Mouse (Mus musculus) CH12.LX (cell line): ENCODE measurements at regions not wholly inside any gene's neighbourhood (a gene's known extent, or its start where the extent isn't known, plus 50 kb on each side); places are given as distances from the start of the nearest gene placed in this dataset.

Source experiments
- DNase-seq: peaks from one replicate; pipeline ENCODE4 v3.0.0-alpha.2; 2013; ENCODE audit errors: extremely low read depth
- H3K27ac ChIP-seq: 2 replicates; pipeline ENCODE4 v1.5.1; 2012; ENCODE audit warnings: low read depth, mild to moderate bottlenecking, control low read depth, moderate library complexity; ENCODE audit not compliant: insufficient read depth
- H3K27me3 ChIP-seq: replicated peaks from 2 replicates; pipeline ENCODE3; 2012; ENCODE audit warnings: inconsistent platforms
- H3K36me3 ChIP-seq, 2 experiments: replicated peaks in 1 of 2; 2 replicates each; pipeline versions ENCODE3 to v1.6.1; 2012; ENCODE audit warnings: inconsistent platforms in 1 of 2, low read length in 1 of 2, mild to moderate bottlenecking in 1 of 2, mixed read lengths in 1 of 2, moderate library complexity in 1 of 2; ENCODE audit not compliant: control insufficient read depth in 1 of 2, insufficient read depth in 1 of 2
- H3K4me1 ChIP-seq, 2 experiments: 2 replicates each; pipeline ENCODE4 v1.6.1; 2012; ENCODE audit warnings: inconsistent platforms in 1 of 2, moderate library complexity in 1 of 2; ENCODE audit not compliant: insufficient read depth in 2 of 2, control insufficient read depth in 1 of 2
- H3K4me2 ChIP-seq: 2 replicates; pipeline ENCODE4 v1.6.1; 2012; ENCODE audit warnings: low read depth, mild to moderate bottlenecking, control low read depth; ENCODE audit not compliant: poor library complexity, insufficient read depth, severe bottlenecking
- H3K4me3 ChIP-seq, 3 experiments: fragments of 150-350 bp in 1 of 3; sonication (generic) in 1 of 3; replicated peaks in 1 of 3; 2 replicates each; pipeline versions ENCODE3 to v1.5.1; 2011 to 2012; ENCODE audit warnings: low read depth in 2 of 3, low read length in 2 of 3, mild to moderate bottlenecking in 2 of 3, moderate library complexity in 2 of 3, control low read depth in 1 of 3, improper control_type of control experiment in 1 of 3, inconsistent platforms in 1 of 3, mixed read lengths in 1 of 3; ENCODE audit not compliant: poor library complexity in 1 of 3
- H3K79me2 ChIP-seq: replicated peaks from 2 replicates; pipeline ENCODE4 v1.6.1; 2012; ENCODE audit warnings: mild to moderate bottlenecking, moderate library complexity; ENCODE audit not compliant: control insufficient read depth, poor library complexity, insufficient read depth, severe bottlenecking; ENCODE audit errors: extremely low read depth
- H3K9ac ChIP-seq: 2 replicates; pipeline ENCODE4 v1.6.1; 2012; ENCODE audit warnings: low read depth, mild to moderate bottlenecking, control low read depth, moderate library complexity; ENCODE audit not compliant: insufficient read depth
- H3K9me3 ChIP-seq: replicated peaks from 2 replicates; pipeline ENCODE3; 2012; ENCODE audit warnings: low read length, inconsistent platforms, mixed read lengths
- E2F4 ChIP-seq: IDR thresholded peaks from 2 replicates; pipeline ENCODE4 v1.6.1; 2011; ENCODE audit warnings: low read depth, low read length, improper control_type of control experiment; ENCODE audit not compliant: insufficient replicate concordance
- EP300 ChIP-seq: IDR thresholded peaks from 2 replicates; pipeline ENCODE4 v1.6.1; 2011; ENCODE audit warnings: low read length, improper control_type of control experiment
- ETS1 ChIP-seq: conservative IDR thresholded peaks from 2 replicates; pipeline ENCODE4 v1.6.1; 2012; ENCODE audit warnings: low read depth, mild to moderate bottlenecking, inconsistent platforms, low read length, improper control_type of control experiment, moderate library complexity
- GABPA ChIP-seq: IDR thresholded peaks from 2 replicates; pipeline ENCODE4 v1.6.1; 2012; ENCODE audit warnings: low read depth, low read length, improper control_type of control experiment, inconsistent platforms; ENCODE audit not compliant: insufficient replicate concordance
- HCFC1 ChIP-seq: IDR thresholded peaks from 2 replicates; pipeline ENCODE4 v1.6.1; 2012; ENCODE audit warnings: low read depth, mild to moderate bottlenecking, inconsistent platforms, low read length, improper control_type of control experiment
- IRF4 ChIP-seq: IDR thresholded peaks from 2 replicates; pipeline ENCODE4 v1.6.1; 2014; ENCODE audit warnings: low read depth, mild to moderate bottlenecking, inconsistent platforms, low read length, improper control_type of control experiment
- JUND ChIP-seq: conservative IDR thresholded peaks from 2 replicates; pipeline ENCODE4 v1.6.1; 2011; ENCODE audit warnings: low read depth, low read length, improper control_type of control experiment
- KAT2A ChIP-seq: IDR thresholded peaks from 2 replicates; pipeline ENCODE4 v1.6.1; 2012; ENCODE audit warnings: low read length, improper control_type of control experiment, inconsistent platforms; ENCODE audit not compliant: insufficient replicate concordance
- MAX ChIP-seq: IDR thresholded peaks from 2 replicates; pipeline ENCODE4 v1.6.1; 2011; ENCODE audit warnings: low read length, improper control_type of control experiment
- MAZ ChIP-seq: IDR thresholded peaks from 2 replicates; pipeline ENCODE4 v1.6.1; 2012; ENCODE audit warnings: low read depth, mild to moderate bottlenecking, inconsistent platforms, low read length, improper control_type of control experiment, moderate library complexity
- MEF2A ChIP-seq: IDR thresholded peaks from 2 replicates; pipeline ENCODE4 v1.6.1; 2014; ENCODE audit warnings: low read depth, mild to moderate bottlenecking, inconsistent platforms, low read length, improper control_type of control experiment, borderline replicate concordance
- MYC ChIP-seq: IDR thresholded peaks from 2 replicates; pipeline ENCODE4 v1.6.1; 2011; ENCODE audit warnings: low read depth, mild to moderate bottlenecking, improper control_type of control experiment, low read length
- PAX5 ChIP-seq: IDR thresholded peaks from 2 replicates; pipeline ENCODE4 v1.6.1; 2012; ENCODE audit warnings: low read length, inconsistent platforms, mixed read lengths
- POLR2A ChIP-seq: IDR thresholded peaks from 2 replicates; pipeline ENCODE4 v1.6.1; 2011; ENCODE audit warnings: low read depth, mild to moderate bottlenecking, improper control_type of control experiment, low read length
- RAD21 ChIP-seq: IDR thresholded peaks from 2 replicates; pipeline ENCODE4 v1.6.1; 2011; ENCODE audit warnings: low read depth, mild to moderate bottlenecking, low read length, improper control_type of control experiment, moderate library complexity
- SIN3A ChIP-seq: IDR thresholded peaks from 2 replicates; pipeline ENCODE4 v1.6.1; 2012; ENCODE audit warnings: low read length, improper control_type of control experiment, inconsistent platforms
- SMC3 ChIP-seq: IDR thresholded peaks from 2 replicates; pipeline ENCODE4 v1.6.1; 2011; ENCODE audit warnings: low read depth, low read length, improper control_type of control experiment
- TBP ChIP-seq: conservative IDR thresholded peaks from 2 replicates; pipeline ENCODE4 v1.6.1; 2011; ENCODE audit warnings: low read depth, low read length, improper control_type of control experiment
- TCF12 ChIP-seq: IDR thresholded peaks from 2 replicates; pipeline ENCODE4 v1.6.1; 2014; ENCODE audit warnings: low read depth, mild to moderate bottlenecking, inconsistent platforms, low read length, improper control_type of control experiment
- USF1 ChIP-seq: IDR thresholded peaks from 2 replicates; pipeline ENCODE4 v1.6.1; 2014; ENCODE audit warnings: low read depth, mild to moderate bottlenecking, inconsistent platforms, low read length, improper control_type of control experiment
- USF2 ChIP-seq: conservative IDR thresholded peaks from 2 replicates; pipeline ENCODE4 v1.6.1; 2011; ENCODE audit warnings: low read depth, low read length, improper control_type of control experiment
- ZC3H11A ChIP-seq: IDR thresholded peaks from 2 replicates; pipeline ENCODE4 v1.6.1; 2012; ENCODE audit warnings: low read depth, mild to moderate bottlenecking, inconsistent platforms, low read length, improper control_type of control experiment
- ZKSCAN1 ChIP-seq: IDR thresholded peaks from 2 replicates; pipeline ENCODE4 v1.6.1; 2012; ENCODE audit warnings: low read depth, inconsistent platforms, low read length, improper control_type of control experiment, borderline replicate concordance
- ZMIZ1 ChIP-seq: IDR thresholded peaks from 2 replicates; pipeline ENCODE4 v1.6.1; 2012; ENCODE audit warnings: low read depth, mild to moderate bottlenecking, inconsistent platforms, low read length, improper control_type of control experiment
- ZNF384 ChIP-seq: IDR thresholded peaks from 2 replicates; pipeline ENCODE4 v1.6.1; 2012; ENCODE audit warnings: low read depth, low read length, improper control_type of control experiment, inconsistent platforms
- dilution Hi-C: fragments of 300-500 bp; cut with MboI; formaldehyde crosslinking; loops from 2 replicates; pipeline ENCODE4 v1.14.3; 2020; ENCODE audit warnings: low sequenced_read_pairs; ENCODE audit not compliant: extremely low pct_unique_long_range_greater_than_20kb, extremely low pct_ligation_motif_present
- in situ Hi-C: fragments of 300-500 bp; cut with MboI; formaldehyde crosslinking; loops from 3 replicates; pipeline ENCODE4 v1.14.3; 2019; ENCODE audit warnings: low sequenced_read_pairs, low pct_ligation_motif_present, low pct_unique_long_range_greater_than_20kb, mixed read lengths

DNA sequence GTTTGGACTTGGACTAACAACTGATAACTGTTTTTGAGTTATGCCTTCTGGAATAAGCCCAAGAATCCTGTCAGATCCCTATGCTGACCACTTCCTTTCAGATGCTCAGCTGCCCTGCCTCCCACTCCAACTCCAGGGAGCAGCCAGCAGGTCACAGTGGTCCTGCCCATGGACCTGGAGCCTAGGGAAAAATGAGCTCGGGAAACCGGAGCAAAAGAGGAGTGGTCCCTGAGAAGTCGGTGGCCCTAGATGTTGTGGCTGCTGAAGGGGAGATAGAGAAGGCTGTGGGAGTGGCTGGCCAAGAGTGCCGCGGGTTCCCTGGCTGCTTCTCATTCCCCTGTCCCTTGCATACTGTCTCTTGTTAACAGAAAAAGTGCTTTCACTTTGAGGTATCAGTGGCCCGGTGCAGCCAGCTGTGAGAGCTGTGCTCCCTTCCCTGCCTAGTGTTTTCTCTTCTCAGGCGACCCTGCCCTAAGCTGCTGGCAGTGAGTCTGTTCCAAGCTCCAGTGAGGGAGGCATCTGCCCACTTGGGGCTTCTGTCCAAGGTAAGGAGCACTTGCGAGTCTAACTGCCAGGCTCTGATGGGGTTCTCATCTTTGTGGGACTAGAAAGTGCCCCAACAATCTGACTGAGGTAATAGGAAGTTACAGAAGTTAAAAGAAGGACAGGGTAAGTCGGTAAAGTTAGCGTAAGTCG is 357.2 kb downstream of the Plekhb2 start:
- in situ Hi-C loops = no loop called here

DNA sequence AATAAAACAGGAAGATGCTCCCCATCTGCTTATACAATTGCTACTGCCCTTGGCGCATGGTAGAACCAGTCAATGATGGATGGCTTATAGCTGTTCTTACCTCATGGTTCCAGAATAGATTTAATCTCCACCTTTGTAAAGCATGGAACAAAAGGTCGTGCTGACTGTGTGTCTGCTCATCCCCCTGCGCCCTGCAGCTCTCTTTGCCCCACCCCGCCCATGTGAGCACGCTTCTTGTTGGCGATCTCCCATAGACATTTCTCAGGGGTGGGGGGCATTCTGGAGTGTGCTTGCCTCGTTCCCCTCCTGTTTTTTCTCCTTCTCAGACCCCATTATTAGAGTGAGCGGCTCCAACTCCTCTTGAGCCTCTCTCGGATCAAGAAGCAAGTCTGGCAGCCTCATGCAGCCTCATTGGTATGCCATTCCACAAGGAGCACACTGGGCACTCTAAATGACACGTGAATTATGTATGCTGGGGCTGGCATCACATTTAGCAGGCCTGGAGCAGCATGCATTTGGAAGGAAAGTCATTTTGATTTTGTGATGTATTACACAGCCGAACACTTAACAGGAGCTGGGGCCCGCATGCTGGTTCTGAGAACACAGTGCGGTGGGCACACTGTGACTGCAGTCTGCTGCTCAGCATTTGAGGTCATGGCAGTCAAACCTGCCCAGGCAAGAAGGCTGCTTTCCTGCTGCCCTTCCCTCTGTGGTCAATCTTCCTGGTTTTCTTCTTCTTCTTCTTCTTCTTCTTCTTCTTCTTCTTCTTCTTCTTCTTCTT is 362.5 kb downstream of the Plekhb2 start:
- Histone ChIP-seq H3K9ac (no peak overlapping the region), H3K4me2 (no peak overlapping the region), H3K4me3 (no peak overlapping the region), H3K79me2 (no peaks in the 10 kb centered on the region), H3K4me1 (no peaks in the 10 kb centered on the region), H3K36me3 (no peaks in the 10 kb centered on the region), H3K27me3 (peaks cover 4% of the 10 kb centered on the region), H3K9me3 (no peaks in the 10 kb centered on the region), H3K27ac (no peak overlapping the region)
- in situ Hi-C loops = no loop called here
- TF ChIP-seq JUND (no peak), ZC3H11A (no peak), TBP (no peak), TCF12 (no peak), E2F4 (no peak), IRF4 (no peak), MAX (no peak), SIN3A (no peak), ZNF384 (no peak), RAD21 (no peak), USF2 (no peak), POLR2A (no peak), USF1 (no peak)
- no peak for DNase-seq
- dilution Hi-C loops = no loop called here

More for the DNA sequence above, 357.2 kb downstream of the Plekhb2 start:
- H3K4me2 ChIP-seq = no peak overlapping the region
- no peak overlapping the region for H3K27ac ChIP-seq
- no peak overlapping the region for H3K4me3 ChIP-seq
- peaks cover 2% of the 10 kb centered on the region for H3K27me3 ChIP-seq
- H3K36me3 ChIP-seq = no peaks in the 10 kb centered on the region
- dilution Hi-C loops = no loop called here
- no peaks in the 10 kb centered on the region for H3K9me3 ChIP-seq
- TF ChIP-seq HCFC1 = no peak
- no peak for TF ChIP-seq PAX5
- no peak for TF ChIP-seq IRF4
- TF ChIP-seq MEF2A = no peak
- no peak for TF ChIP-seq MAZ
- no peak for TF ChIP-seq USF2
- no peak for TF ChIP-seq EP300
- no peak for TF ChIP-seq MAX
- no peak for TF ChIP-seq RAD21
- TF ChIP-seq ETS1 = no peak
- no peak for TF ChIP-seq GABPA
- TF ChIP-seq SIN3A = no peak
- no peak for TF ChIP-seq KAT2A
- no peak for TF ChIP-seq ZMIZ1
- no peak for TF ChIP-seq E2F4
- TF ChIP-seq MYC = no peak
- no peak for TF ChIP-seq ZKSCAN1
- no peak for TF ChIP-seq ZNF384
- TF ChIP-seq SMC3 = no peak
- TF ChIP-seq TCF12 = no peak
- no peak for DNase-seq
- H3K9ac ChIP-seq = no peak overlapping the region
- no peaks in the 10 kb centered on the region for H3K79me2 ChIP-seq
- H3K4me1 ChIP-seq = no peaks in the 10 kb centered on the region
